Mouse (Mus musculus) forebrain, embryonic 13.5 days (tissue): ENCODE results near the gene Tbc1d16. TPM values are rescaled to one million over a fixed set of nuclear protein-coding genes. Genes with fewer than 3 reads are reported as not detected.

Experiments
- ATAC-seq: fragments of 200-750 bp; cut with Nextera tagmentation; 2 replicates; pipeline ENCODE4 v1.8.0; 2017
- H3K27ac ChIP-seq: fragments of 300-500 bp; sonication (generic); 2 replicates; pipeline ENCODE4 v1.5.1; 2015; ENCODE audit warnings: inconsistent platforms, mild to moderate bottlenecking, moderate library complexity
- H3K27me3 ChIP-seq: fragments of 300-500 bp; sonication (generic); 2 replicates; pipeline ENCODE4 v1.6.1; 2015; ENCODE audit warnings: mild to moderate bottlenecking, inconsistent platforms
- H3K36me3 ChIP-seq: fragments of 300-500 bp; sonication (generic); 2 replicates; pipeline ENCODE4 v1.6.1; 2015; ENCODE audit warnings: mild to moderate bottlenecking, inconsistent platforms; ENCODE audit not compliant: poor library complexity, severe bottlenecking
- H3K4me1 ChIP-seq: fragments of 300-500 bp; sonication (generic); 2 replicates; pipeline ENCODE4 v1.6.1; 2015; ENCODE audit warnings: inconsistent platforms
- H3K4me2 ChIP-seq: fragments of 300-500 bp; sonication (generic); 2 replicates; pipeline ENCODE4 v1.6.1; 2015; ENCODE audit warnings: inconsistent platforms, mild to moderate bottlenecking, moderate library complexity
- H3K4me3 ChIP-seq: fragments of 300-500 bp; sonication (generic); 2 replicates; pipeline ENCODE4 v1.5.1; 2015; ENCODE audit warnings: mild to moderate bottlenecking, inconsistent platforms
- H3K9ac ChIP-seq: fragments of 300-500 bp; sonication (generic); 2 replicates; pipeline ENCODE4 v1.6.1; 2015; ENCODE audit warnings: mild to moderate bottlenecking, inconsistent platforms
- H3K9me3 ChIP-seq: fragments of 300-500 bp; sonication (generic); replicated peaks from 2 replicates; pipeline ENCODE4 v1.6.1; 2016; ENCODE audit warnings: inconsistent platforms
- WGBS: fragments of 180-500 bp; shearing (Covaris S2); methylation state at CpG from one replicate; pipeline ENCODE4 v1.1.7; 2015; 5-methylcytosine and 5-hydroxymethylcytosine counted together
- polyA plus RNA-seq: library from polyadenylated mRNA; unstranded; fragments of >200 nt; fragmentation: Nextera tagmentation; extraction: Ambion mirVana; gene quantifications from 2 replicates; pipeline ENCODE4 v1.2.1, GENCODE M21; 2015

The Tbc1d16 gene
- polyA plus RNA-seq, 1 experiment from 2014 or later = 45.3 TPM

DNA sequence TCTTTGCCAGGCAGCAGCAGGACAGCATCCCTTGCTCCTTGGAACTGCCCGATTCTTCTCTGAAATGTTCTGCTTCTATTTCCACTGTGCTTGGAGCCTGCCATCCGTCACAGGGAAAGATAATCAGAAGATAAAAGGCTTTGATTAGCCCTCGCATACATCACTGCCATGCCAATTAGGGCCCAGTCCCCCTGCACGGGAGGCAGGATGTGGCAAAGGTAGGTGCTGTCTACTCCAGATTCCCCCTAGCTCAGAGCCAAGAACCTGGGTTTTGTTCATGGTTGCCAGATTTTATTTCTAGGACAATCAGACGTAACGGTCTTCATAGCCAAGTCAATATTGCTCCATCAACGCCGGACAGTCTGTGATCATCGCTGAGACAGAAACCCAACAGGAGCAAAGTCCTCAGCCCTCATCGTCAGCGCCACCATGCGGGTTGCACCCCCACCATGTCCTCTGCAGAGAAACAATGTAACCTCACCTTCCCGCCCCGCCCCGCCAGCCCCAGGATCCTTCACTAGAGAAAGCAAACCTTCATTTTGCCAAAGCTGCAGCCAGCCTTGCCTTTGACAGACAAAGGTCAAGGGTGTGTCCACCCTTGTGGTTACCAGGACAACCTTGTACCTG is 44.5 kb downstream of the Tbc1d16 start:
- Histone ChIP-seq H3K27me3 (no peaks in the 10 kb centered on the region), H3K4me2 (no peak overlapping the region), H3K27ac (peak overlapping the region; percentile 19; the same call in 1 of the 2 replicates), H3K36me3 (0 out of 2 replicates have a peak, but pooled peaks cover 6% of the 10 kb centered on the region), H3K9ac (no peak overlapping the region), H3K4me1 (peaks cover 66% of the 10 kb centered on the region), H3K4me3 (no peak overlapping the region), H3K9me3 (no peaks in the 10 kb centered on the region)
- no peak for ATAC-seq
- whole genome bisulfite sequencing = 72% methylated on average over 15 of the region's 15 CpGs

DNA sequence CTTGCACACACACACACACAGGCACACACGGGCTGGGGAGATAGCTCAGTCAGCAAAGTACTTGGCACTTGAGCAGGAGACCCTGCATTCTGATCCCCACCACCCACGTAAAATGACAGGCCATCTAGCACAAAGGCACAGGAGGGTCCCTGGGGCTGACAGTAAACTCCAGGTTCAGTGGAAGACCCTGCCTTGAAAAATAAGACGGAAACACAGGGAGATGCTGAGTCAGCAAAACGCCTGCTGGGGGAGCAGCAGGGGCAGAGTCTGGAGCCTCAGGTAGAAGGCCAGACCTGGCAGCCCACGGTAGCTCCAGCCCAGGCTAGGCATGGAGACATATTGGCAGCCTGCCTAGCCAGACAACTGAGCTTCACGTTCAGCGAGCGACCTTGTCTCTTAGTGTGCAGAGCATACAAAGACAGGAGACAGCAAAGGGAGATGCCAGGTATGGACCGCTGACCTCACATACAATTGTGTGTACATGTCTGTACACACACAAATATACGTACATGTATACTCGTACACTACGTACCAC is 46.4 kb downstream of the Tbc1d16 start:
- Histone ChIP-seq H3K4me2 (no peak overlapping the region), H3K9ac (no peak overlapping the region), H3K4me3 (no peak overlapping the region), H3K27me3 (no peaks in the 10 kb centered on the region), H3K9me3 (no peaks in the 10 kb centered on the region), H3K4me1 (peaks cover 66% of the 10 kb centered on the region), H3K36me3 (0 out of 2 replicates have a peak, but pooled peaks cover 6% of the 10 kb centered on the region), H3K27ac (no peak overlapping the region)
- WGBS = 84% methylated on average over 12 of the region's 12 CpGs
- no peak for ATAC-seq

DNA sequence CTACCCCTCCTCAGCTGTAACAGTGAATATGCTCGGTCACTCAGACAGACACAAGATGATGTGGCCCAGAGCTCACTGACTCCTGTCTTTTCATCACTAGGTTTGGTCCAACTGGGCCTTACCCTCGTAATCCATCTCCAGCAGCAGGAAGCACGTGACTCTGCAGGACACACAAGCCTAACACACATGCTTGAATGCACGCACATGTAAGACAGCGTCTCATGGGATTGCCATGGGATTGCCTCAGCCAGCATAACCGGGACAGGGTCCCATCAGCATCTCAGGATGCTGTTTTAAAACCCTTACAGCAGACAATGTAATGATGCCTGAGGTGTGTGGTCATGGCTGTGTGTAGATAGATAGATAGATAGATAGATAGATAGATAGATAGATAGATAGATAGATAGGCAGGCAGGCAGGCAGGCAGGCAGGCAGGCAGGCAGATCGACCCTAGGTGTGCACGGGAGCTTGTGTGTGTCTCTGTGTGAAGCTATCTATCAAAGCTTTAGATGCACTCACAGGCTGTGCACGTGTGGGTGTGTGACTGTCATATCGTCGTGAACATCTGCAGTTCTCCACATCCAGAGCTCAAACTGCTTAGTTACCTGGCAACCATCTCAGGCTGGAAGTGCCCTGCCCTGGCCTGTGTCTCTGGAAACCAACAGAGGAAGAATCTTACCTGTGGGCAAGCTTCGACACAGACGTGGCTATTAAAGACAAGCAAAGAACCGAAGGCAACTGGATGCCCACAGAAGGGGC is 47.3 kb downstream of the Tbc1d16 start:
- Histone ChIP-seq H3K4me1 (peaks cover 73% of the 10 kb centered on the region), H3K4me2 (no peak overlapping the region), H3K36me3 (0 out of 2 replicates have a peak, but pooled peaks cover 4% of the 10 kb centered on the region), H3K9me3 (no peaks in the 10 kb centered on the region), H3K27ac (0 out of 2 replicates have a peak overlapping the region, but pooled peaks have one; percentile 49), H3K4me3 (no peak overlapping the region), H3K27me3 (no peaks in the 10 kb centered on the region), H3K9ac (no peak overlapping the region)
- WGBS = 80% methylated on average over 14 of the region's 14 CpGs
- ATAC-seq = no peak

DNA sequence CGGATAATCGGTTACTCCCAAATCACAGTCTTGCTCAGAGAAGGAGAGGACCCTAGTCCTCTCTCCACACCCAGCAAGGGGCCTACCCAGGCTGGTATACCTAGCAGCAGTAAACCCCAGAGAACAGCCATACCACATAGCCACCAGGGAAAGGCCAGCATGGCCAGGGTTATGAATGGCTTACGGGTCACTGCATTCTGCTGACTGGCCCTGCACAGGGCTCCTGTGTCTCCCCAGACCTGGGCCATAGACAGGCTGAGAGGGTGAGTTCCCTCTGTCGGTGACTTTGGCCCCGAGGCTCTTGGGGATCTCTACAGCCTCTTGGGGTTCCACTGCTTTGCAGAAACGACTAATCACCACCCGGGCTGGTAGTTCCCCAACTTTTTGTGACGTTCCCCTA is 50.0 kb downstream of the Tbc1d16 start:
- 72% methylated on average over 8 of the region's 8 CpGs for WGBS
- H3K9ac ChIP-seq = no peak overlapping the region; the same call in 1 of the 2 replicates
- H3K4me2 ChIP-seq = no peak overlapping the region
- H3K27me3 ChIP-seq = no peaks in the 10 kb centered on the region
- H3K9me3 ChIP-seq = no peaks in the 10 kb centered on the region
- peaks cover 12% of the 10 kb centered on the region for H3K36me3 ChIP-seq
- no peak overlapping the region for H3K4me3 ChIP-seq
- peaks cover 65% of the 10 kb centered on the region for H3K4me1 ChIP-seq
- ATAC-seq = no peak
- peak overlapping the region; percentile 14; the same call in 1 of the 2 replicates for H3K27ac ChIP-seq

DNA sequence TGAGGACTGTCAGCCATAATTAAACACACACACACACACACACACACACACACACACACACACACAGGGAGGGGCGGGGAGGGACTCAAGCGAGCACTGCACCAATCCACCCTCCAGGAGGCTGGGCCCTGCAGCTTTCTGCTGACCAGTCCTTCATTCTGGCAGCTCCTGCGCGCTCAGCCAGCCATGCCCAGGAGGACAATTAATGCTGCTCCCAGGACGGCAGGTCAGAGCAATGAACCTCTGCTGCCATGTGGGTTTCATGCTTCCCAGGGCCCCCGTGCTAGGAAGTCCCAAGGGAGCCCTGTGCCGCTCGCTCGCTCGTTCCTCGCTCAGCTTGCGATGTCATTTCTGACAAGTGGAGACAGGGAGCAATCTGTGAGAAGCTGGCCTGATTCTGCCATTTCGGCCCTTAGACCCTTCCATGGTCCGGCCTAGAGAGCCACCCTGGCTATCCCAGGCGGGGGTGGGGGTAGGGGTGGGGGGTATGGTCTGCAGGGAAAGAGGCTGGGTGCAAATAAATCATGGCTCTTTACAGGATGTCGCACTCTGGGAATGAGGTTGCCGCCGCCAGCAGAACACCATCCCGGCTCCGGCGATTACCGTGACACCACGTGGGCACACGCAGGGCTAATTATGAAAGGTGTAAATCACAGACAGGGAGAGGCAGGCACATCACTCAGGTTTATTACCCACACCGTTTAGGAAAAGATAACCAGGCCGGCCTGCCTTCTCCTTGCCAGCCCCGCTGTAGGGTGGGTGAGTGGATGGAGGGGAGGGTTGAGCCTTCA is 51.7 kb downstream of the Tbc1d16 start:
- peaks cover 12% of the 10 kb centered on the region for H3K36me3 ChIP-seq
- H3K9ac ChIP-seq = no peak overlapping the region
- H3K27ac ChIP-seq = peak overlapping the region; percentile 60
- H3K27me3 ChIP-seq = no peaks in the 10 kb centered on the region
- ATAC-seq = no peak
- H3K9me3 ChIP-seq = no peaks in the 10 kb centered on the region
- H3K4me1 ChIP-seq = peaks cover 47% of the 10 kb centered on the region
- 74% methylated on average over 27 of the region's 27 CpGs for WGBS
- H3K4me3 ChIP-seq = no peak overlapping the region
- peak overlapping the region; percentile 10 for H3K4me2 ChIP-seq

DNA sequence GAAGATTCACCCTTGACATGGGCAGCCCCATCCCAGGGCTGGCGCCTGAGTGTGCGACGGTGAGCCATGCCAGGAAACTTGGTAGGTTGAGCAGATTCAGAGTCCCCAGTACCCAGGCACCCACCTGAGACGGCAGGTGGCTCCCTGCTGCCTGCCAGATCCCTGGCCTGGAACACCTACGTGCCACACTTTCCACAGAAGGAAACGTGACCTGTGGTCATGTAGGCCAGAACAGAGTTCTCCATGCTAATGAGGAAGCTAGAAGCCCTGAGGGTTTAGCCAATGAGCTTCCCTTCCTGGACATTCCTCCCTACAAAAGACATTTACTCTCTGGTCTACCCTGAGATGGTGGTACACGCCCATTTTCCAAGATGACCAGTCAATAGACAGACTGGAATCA is 56.7 kb downstream of the Tbc1d16 start:
- WGBS = 91% methylated on average over 7 of the region's 7 CpGs
- no peak overlapping the region for H3K4me2 ChIP-seq

DNA sequence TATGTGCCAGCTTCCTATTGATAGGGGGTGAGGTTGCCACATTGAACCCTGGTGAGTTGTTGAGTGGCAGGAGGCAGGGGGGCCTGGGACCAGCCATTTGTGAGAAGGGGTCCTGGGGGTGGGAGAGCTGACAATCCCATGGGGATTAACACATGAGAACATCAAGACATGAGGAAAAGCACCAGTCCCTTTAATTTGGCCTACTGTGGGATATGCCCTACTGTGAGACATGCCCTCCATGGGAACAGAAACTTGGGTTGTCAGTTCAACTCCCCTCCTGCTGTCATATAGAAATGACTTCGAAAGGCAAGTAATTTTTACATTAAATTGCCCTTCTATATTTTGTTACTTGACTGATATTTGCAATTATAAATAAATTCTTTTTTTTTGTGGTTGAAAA is 59.4 kb downstream of the Tbc1d16 start:
- Histone ChIP-seq H3K4me3 (no peak overlapping the region), H3K27ac (no peak overlapping the region), H3K4me2 (no peak overlapping the region), H3K9ac (no peak overlapping the region), H3K4me1 (peaks cover 15% of the 10 kb centered on the region), H3K36me3 (peaks cover 9% of the 10 kb centered on the region), H3K9me3 (no peaks in the 10 kb centered on the region), H3K27me3 (no peaks in the 10 kb centered on the region)
- no peak for ATAC-seq
- 89% methylated on average over 1 of the region's 1 CpGs for WGBS

More for the DNA sequence above, 56.7 kb downstream of the Tbc1d16 start:
- Histone ChIP-seq H3K27me3 (no peaks in the 10 kb centered on the region), H3K9me3 (no peaks in the 10 kb centered on the region), H3K36me3 (peaks cover 20% of the 10 kb centered on the region), H3K9ac (no peak overlapping the region), H3K27ac (no peak overlapping the region), H3K4me1 (peaks cover 8% of the 10 kb centered on the region), H3K4me3 (no peak overlapping the region)
- no peak for ATAC-seq

DNA sequence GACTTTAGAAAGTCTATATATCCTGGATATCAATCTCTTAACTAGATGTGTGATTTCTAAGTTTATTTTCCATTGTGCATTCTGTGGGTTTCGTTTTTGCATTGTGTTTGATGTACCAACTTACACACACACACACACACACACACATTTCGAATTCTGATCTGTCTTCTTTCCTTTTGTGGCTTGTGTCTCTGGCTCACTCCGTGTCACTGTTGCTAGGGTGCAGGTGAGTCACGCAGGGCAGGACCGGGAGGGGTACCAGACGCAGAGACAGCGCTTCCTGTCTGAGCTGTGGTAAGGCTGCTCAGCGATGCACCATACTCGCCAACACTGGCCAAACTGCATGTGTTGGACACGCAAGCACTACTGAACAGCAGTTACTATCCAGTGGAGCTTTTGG is 62.3 kb downstream of the Tbc1d16 start:
- WGBS = 88% methylated on average over 10 of the region's 10 CpGs
- H3K4me3 ChIP-seq = no peak overlapping the region

DNA sequence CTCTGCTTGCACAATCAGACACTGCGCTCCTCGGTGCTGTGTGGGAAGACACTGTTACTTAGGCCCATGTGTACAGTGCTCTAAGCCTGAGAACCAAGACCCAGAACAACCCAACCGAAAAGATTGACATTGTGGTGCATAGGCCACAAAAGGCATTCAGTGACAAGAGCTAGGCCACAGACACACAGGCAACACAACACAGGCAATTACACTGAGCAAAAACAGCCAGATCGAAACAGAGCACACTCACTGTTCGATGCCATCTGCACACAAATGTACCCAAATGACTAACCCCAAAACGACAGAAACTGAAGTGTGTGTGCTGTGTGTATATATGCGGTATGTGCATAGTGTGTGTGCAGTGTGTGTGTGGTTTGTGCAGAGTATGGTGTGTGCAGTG is 63.9 kb downstream of the Tbc1d16 start:
- Histone ChIP-seq H3K4me1 (peaks cover 29% of the 10 kb centered on the region), H3K36me3 (no peaks in the 10 kb centered on the region), H3K9me3 (no peaks in the 10 kb centered on the region), H3K4me3 (no peak overlapping the region), H3K4me2 (no peak overlapping the region), H3K27me3 (no peaks in the 10 kb centered on the region), H3K9ac (no peak overlapping the region), H3K27ac (no peak overlapping the region; the same call in 1 of the 2 replicates)
- ATAC-seq = no peak
- WGBS = 84% methylated on average over 7 of the region's 7 CpGs

More for the DNA sequence above, 62.3 kb downstream of the Tbc1d16 start:
- no peak for ATAC-seq
- Histone ChIP-seq H3K27ac (no peak overlapping the region), H3K4me2 (no peak overlapping the region), H3K27me3 (no peaks in the 10 kb centered on the region), H3K9ac (no peak overlapping the region), H3K36me3 (peaks cover 8% of the 10 kb centered on the region), H3K9me3 (no peaks in the 10 kb centered on the region), H3K4me1 (peaks cover 18% of the 10 kb centered on the region)

DNA sequence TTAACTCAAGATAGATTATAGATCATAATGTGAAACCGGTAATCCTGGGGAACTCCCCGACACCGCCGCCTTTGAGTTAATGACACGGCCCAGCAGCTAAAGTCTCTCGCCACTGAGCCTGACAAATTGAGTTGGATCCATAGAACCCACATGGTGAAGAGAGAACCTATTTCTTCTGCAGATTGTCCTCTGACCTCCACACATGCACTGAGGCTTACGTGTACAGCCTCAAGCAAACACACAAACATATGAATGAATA is 64.6 kb downstream of the Tbc1d16 start:
- Histone ChIP-seq H3K4me1 (peaks cover 34% of the 10 kb centered on the region), H3K9ac (no peak overlapping the region), H3K27me3 (0 out of 2 replicates have a peak, but pooled peaks cover under 1% of the 10 kb centered on the region), H3K4me3 (no peak overlapping the region), H3K9me3 (no peaks in the 10 kb centered on the region), H3K27ac (peak overlapping the region; percentile 14; the same call in 1 of the 2 replicates), H3K36me3 (no peaks in the 10 kb centered on the region), H3K4me2 (no peak overlapping the region)
- 93% methylated on average over 7 of the region's 7 CpGs for WGBS
- no peak for ATAC-seq

DNA sequence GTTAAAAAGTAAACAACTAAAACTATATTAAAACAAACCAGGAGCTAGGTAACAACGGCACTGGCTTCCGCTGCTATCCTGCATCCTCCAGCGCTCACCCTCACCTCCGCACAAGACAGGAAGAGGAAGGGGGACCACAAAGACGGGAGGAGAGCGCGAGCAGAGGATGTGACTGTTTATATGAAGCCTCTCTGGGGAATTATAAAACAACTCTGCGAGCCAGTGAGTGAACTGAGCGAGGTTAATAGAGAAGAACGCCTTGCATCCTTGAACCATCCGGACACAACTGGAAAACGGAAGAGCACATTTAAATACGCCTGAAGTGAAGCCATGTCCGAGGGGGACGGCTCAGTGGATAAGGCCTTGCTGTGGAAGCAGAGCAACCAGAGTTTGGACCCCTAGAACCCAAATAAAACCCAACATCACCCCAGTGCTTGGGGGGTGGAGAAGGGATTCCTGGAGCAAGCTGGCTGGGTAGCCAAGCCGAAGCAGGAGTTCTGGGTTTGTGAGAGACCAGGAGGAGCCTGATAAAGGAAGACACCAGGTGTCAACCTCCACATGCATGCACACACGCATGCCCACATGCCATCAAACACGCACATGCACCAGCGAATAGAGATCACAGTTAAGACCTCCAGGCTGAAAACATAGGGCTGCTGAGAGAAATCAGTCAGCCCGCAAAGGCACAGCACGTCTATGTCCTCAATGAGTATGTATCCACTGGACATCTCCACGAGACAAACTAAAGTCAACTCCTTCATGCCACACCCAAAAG is 65.2 kb downstream of the Tbc1d16 start:
- H3K36me3 ChIP-seq = no peaks in the 10 kb centered on the region
- no peak overlapping the region for H3K27ac ChIP-seq
- WGBS = 88% methylated on average over 22 of the region's 22 CpGs
- H3K9me3 ChIP-seq = no peaks in the 10 kb centered on the region
- peaks cover 39% of the 10 kb centered on the region for H3K4me1 ChIP-seq
- no peak overlapping the region for H3K4me3 ChIP-seq
- 0 out of 2 replicates have a peak, but pooled peaks cover 5% of the 10 kb centered on the region for H3K27me3 ChIP-seq
- H3K4me2 ChIP-seq = no peak overlapping the region
- H3K9ac ChIP-seq = no peak overlapping the region
- ATAC-seq = no peak
